Mouse (Mus musculus) stomach, postnatal 0 days (tissue): ENCODE measurements at regions not wholly inside any gene's neighbourhood (a gene's known extent, or its start where the extent isn't known, plus 50 kb on each side); places are given as distances from the start of the nearest gene placed in this dataset.

Experiments used
- CTCF ChIP-seq: IDR thresholded peaks from 2 replicates; pipeline ENCODE4 v1.5.1; 2016; ENCODE audit warnings: antibody characterized with exemption, low read depth, mild to moderate bottlenecking, moderate library complexity
- EP300 ChIP-seq: optimal IDR thresholded peaks from 2 replicates; pipeline ENCODE3; 2016; ENCODE audit warnings: antibody characterized with exemption

DNA sequence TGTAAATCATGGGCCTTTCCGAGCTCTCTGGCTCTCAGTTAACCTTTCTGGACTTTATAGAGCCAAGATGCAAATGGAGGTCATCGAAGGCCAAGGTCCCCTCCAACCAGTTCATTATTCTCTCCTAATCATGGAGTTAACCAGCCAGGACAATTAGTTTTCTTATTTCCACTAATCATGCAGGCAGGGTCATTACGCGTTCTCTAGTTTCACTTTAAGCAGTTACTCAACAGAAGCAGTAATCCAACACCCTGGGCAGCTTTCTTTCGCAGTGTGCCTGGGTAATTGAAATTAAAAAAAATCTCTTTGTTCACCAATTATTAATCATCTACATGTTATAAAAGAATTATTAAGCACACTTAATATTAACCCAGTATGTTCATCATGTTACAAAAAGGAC is 137.3 kb downstream of the Basp1 start:
- TF ChIP-seq EP300 (no peak), CTCF (no peak)
